Mouse (Mus musculus): ENCODE measurements around the gene Asb1.

DNA sequence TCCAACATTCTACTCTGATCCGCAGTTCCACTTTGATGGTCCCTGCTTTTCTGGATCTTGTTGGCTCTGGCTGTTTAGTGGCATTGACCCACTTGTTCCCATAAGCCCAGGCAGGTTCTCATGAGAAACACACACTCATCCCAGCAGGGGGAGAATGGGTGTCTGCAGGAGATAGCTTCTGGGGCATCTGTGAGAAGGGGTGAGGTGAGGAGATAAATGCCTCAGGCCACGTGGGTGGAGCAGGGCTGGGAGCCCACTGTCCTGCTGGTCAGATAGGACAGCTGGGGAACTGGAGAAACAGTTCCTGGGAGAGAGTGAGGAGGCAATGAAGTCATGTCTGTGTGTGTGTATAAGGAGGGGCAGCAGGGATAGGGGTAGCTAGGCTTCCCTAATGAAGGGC lies 6.9 kb upstream of the Asb1 start:
- TF ChIP-seq CTCF (IDR thresholded peaks at IDR 0.05) = no peak
- TF ChIP-seq EP300 (IDR thresholded peaks at IDR 0.05) = no peak

Data from lung, postnatal 0 days (tissue).